Comparison of ENCODE assay signal across 8 mouse cellular contexts in the genomic region with DNA sequence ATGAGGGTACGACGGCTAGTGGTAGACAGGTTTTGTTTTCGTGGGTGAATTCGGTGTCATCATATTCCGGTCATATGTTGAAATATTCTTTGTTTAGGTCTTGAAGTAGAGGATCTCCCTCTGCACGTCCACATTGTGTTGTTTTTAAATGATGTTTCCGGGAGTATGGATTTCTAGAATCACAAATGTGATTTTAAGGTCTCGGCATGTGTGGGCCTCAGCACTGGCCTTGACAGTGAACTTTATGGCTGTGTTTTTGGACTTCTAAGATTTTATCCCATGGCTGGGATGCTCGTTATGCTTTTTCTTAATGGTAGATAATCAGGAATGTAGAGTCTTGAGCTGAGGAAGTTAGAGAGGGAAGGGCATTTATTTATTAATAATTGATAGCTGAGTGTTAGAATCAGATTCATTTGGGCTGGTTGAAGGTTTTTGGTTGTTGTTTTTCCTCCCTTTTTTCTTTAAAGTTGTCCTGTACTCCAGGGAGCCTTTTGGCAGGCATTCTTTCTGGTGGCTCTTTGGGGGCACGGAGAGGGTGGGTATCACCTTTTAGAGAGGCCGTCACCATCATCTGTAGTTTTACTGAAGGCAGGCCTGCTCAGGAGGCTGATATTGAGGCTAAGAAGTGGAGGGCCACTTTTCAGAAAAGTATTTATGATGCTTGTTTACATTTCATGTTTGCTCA.
DNase-seq lines count a peak whose midpoint lies in the region; ATAC-seq and TF ChIP-seq lines count a peak whose summit lies in the region.

No protein-coding gene starts in this region.

- H3K27me3 ChIP-seq in heart, embryonic 13.5 days (replicated peaks) = no peaks in the 10 kb centered on the region
- no peaks in the 10 kb centered on the region for H3K27me3 ChIP-seq in MEL (ENCODE audit: control insufficient read depth in 1 of 2, insufficient read depth in 2 of 2, low read length in 2 of 2)
- no peaks in the 10 kb centered on the region for H3K27me3 ChIP-seq in hindbrain, embryonic 10.5 days (ENCODE audit: insufficient read depth, poor library complexity, severe bottlenecking)

- intact Hi-C loops in heart, postnatal 36 days (cut with DNase I) = loop anchor here (5.0 kb wide), 1 partner anchor 106 kb away; no protein-coding TSS in a partner anchor

- H3K4me2 ChIP-seq in heart, embryonic 13.5 days = peak overlapping the region; percentile 89

- no peak for TF ChIP-seq EP300 in MEL (IDR thresholded peaks at IDR 0.05; ENCODE audit: low read depth in 1 of 2, low read length in 2 of 2)

- H3K4me3 ChIP-seq in heart, embryonic 13.5 days = peak overlapping the region; percentile 87
- H3K4me3 ChIP-seq in MEL (ENCODE audit: control insufficient read depth in 1 of 2, insufficient read depth in 1 of 2, low read depth in 2 of 2, low read length in 2 of 2) = peak overlapping the region; percentile 87 to 93
- peak overlapping the region; percentile 80 for H3K4me3 ChIP-seq in hindbrain, embryonic 10.5 days

- DNase-seq in heart, postnatal 36 days = no peak
- DNase-seq in MEL (ENCODE audit: low read depth, low spot score) = no peak
- no peak for DNase-seq in hindbrain, embryonic 10.5 days (ENCODE audit: low spot score)
- DNase-seq in urinary bladder, postnatal 36 days (ENCODE audit: low spot score in 2 of 2) = no peak
- DNase-seq in spleen, postnatal 14 days (ENCODE audit: low spot score in 2 of 2) = no peak
- DNase-seq in MN1 (ENCODE audit: low spot score) = no peak

- no peak for TF ChIP-seq RAD21 in MEL (IDR thresholded peaks at IDR 0.05; ENCODE audit: low read depth, low read length)

- no peaks in the 10 kb centered on the region for H3K9me3 ChIP-seq in heart, embryonic 13.5 days
- H3K9me3 ChIP-seq in MEL (replicated peaks; ENCODE audit: insufficient read depth, low read length) = no peaks in the 10 kb centered on the region
- no peaks in the 10 kb centered on the region for H3K9me3 ChIP-seq in hindbrain, embryonic 10.5 days

- H3K36me3 ChIP-seq in heart, embryonic 13.5 days = no peaks in the 10 kb centered on the region
- H3K36me3 ChIP-seq in MEL (ENCODE audit: control insufficient read depth in 1 of 2, insufficient read depth in 2 of 2, low read length in 2 of 2) = peaks cover 0 to 18% of the 10 kb centered on the region in 2 experiments; a peak in 2 of 4 replicates
- no peaks in the 10 kb centered on the region for H3K36me3 ChIP-seq in hindbrain, embryonic 10.5 days

- WGBS in heart, embryonic 13.5 days = 14% methylated on average over 11 of the region's 11 CpGs
- WGBS in hindbrain, embryonic 10.5 days = 13% methylated on average over 11 of the region's 11 CpGs

- no peak for TF ChIP-seq POLR2A in MEL (IDR thresholded peaks at IDR 0.05; ENCODE audit: control insufficient read depth in 1 of 2, insufficient read depth in 1 of 2, low read depth in 1 of 2, low read length in 2 of 2, poor library complexity in 1 of 2)

- peak overlapping the region; percentile 100 for H3K27ac ChIP-seq in heart, embryonic 13.5 days (replicated peaks)
- peak overlapping the region; percentile 41 for H3K27ac ChIP-seq in MEL (ENCODE audit: control insufficient read depth, low read depth, low read length)
- H3K27ac ChIP-seq in hindbrain, embryonic 10.5 days = peak overlapping the region; percentile 99

- no peak for ATAC-seq in heart, embryonic 13.5 days (ENCODE audit: extremely low read depth, insufficient number of reproducible peaks, low FRiP score, low TSS enrichment)
- ATAC-seq in megakaryocyte progenitor cell, adult 5-6 weeks (replicated peaks; ENCODE audit: poor library complexity) = peak; percentile 24; the same call in 1 of the 2 replicates

- H3K79me2 ChIP-seq in MEL (ENCODE audit: control insufficient read depth, insufficient read depth, low read length, poor library complexity) = peaks cover 1% of the 10 kb centered on the region; the same call in 1 of the 2 replicates

- no peak for TF ChIP-seq CTCF in MEL (IDR thresholded peaks at IDR 0.05 in 2 of 3, conservative IDR thresholded peaks at IDR 0.05 in 1 of 3; ENCODE audit: control insufficient read depth in 1 of 3, insufficient read depth in 1 of 3, low read depth in 2 of 3, low read length in 3 of 3, poor library complexity in 1 of 3, severe bottlenecking in 1 of 3)

- peaks cover 46% of the 10 kb centered on the region for H3K4me1 ChIP-seq in heart, embryonic 13.5 days
- peaks cover 3 to 13% of the 10 kb centered on the region in 2 experiments; a peak in 3 of 4 replicates for H3K4me1 ChIP-seq in MEL (ENCODE audit: control insufficient read depth in 1 of 2, insufficient read depth in 2 of 2, low read length in 2 of 2)
- peaks cover 56% of the 10 kb centered on the region for H3K4me1 ChIP-seq in hindbrain, embryonic 10.5 days (replicated peaks)

- peak overlapping the region; percentile 95 for H3K9ac ChIP-seq in heart, embryonic 13.5 days
- peak overlapping the region; percentile 71 for H3K9ac ChIP-seq in MEL (ENCODE audit: control insufficient read depth, low read depth, low read length, poor library complexity, severe bottlenecking)

TF ChIP-seq in MEL, 35 proteins besides CTCF, POLR2A, EP300 and RAD21:
- TF ChIP-seq POLR2AphosphoS5 (IDR thresholded peaks at IDR 0.05; ENCODE audit: borderline replicate concordance, low read depth, low read length) = no peak
- TF ChIP-seq NRF1 (IDR thresholded peaks at IDR 0.05; ENCODE audit: insufficient read depth, low read depth, low read length, poor library complexity, severe bottlenecking) = no peak
- TF ChIP-seq UBTF (IDR thresholded peaks at IDR 0.05; ENCODE audit: borderline replicate concordance, insufficient read depth, low read depth, low read length) = no peak
- TF ChIP-seq GATA1 (IDR thresholded peaks at IDR 0.05; ENCODE audit: low read depth, low read length) = no peak
- no peak for TF ChIP-seq MXI1 (IDR thresholded peaks at IDR 0.05; ENCODE audit: low read depth, low read length)
- no peak for TF ChIP-seq SIN3A (IDR thresholded peaks at IDR 0.05; ENCODE audit: low read length)
- TF ChIP-seq TAL1 (IDR thresholded peaks at IDR 0.05; ENCODE audit: low read length) = no peak
- TF ChIP-seq MAX (IDR thresholded peaks at IDR 0.05; ENCODE audit: low read length) = no peak
- no peak for TF ChIP-seq MYB (IDR thresholded peaks at IDR 0.05; ENCODE audit: low read depth, low read length)
- no peak for TF ChIP-seq ETS1 (IDR thresholded peaks at IDR 0.05; ENCODE audit: low read depth, low read length)
- TF ChIP-seq ZKSCAN1 (IDR thresholded peaks at IDR 0.05; ENCODE audit: low read depth, low read length) = no peak
- TF ChIP-seq TBP (IDR thresholded peaks at IDR 0.05; ENCODE audit: low read depth, low read length) = no peak

Comparison
In these comparisons a context has a peak if more than half of its experiments do, and no peak if none do; other contexts are left out.
1. H3K27ac ChIP-seq: peak in every context shown above with its lines; median percentile 100 in heart, embryonic 13.5 days; 99 in hindbrain, embryonic 10.5 days; 41 in MEL.